Mouse (Mus musculus): ENCODE measurements at regions not wholly inside any gene's neighbourhood (a gene's known extent, or its start where the extent isn't known, plus 50 kb on each side); places are given as distances from the start of the nearest gene placed in this dataset.

GRCm38 (mm10) chr1:13424524-13424923 lies 2010.6 kb downstream of the A830018L16Rik start:
- DNase-seq: no peak

GRCm38 (mm10) chr1:13425601-13426327 lies 2011.9 kb downstream of the A830018L16Rik start:
- DNase-seq: no peak

GRCm38 (mm10) chr1:13426328-13427067 lies 2012.6 kb downstream of the A830018L16Rik start:
- DNase-seq: peak; percentile 72

- no peak for DNase-seq
These were observed 2013.1 kb downstream of the A830018L16Rik start for GRCm38 (mm10) chr1:13427068-13427434.

- no peak for DNase-seq
These were observed 2013.7 kb downstream of the A830018L16Rik start for GRCm38 (mm10) chr1:13427501-13428207.

- DNase-seq: no peak
These were observed 2024.0 kb downstream of the A830018L16Rik start for GRCm38 (mm10) chr1:13437747-13438394.

- no peak for DNase-seq
These were observed 2028.5 kb downstream of the A830018L16Rik start for GRCm38 (mm10) chr1:13442366-13442765.

GRCm38 (mm10) chr1:13454534-13454933 lies 2040.6 kb downstream of the A830018L16Rik start:
- DNase-seq: no peak

GRCm38 (mm10) chr1:13455572-13455971 lies 2041.7 kb downstream of the A830018L16Rik start:
- no peak for DNase-seq

- DNase-seq: no peak
These were observed 2050.4 kb downstream of the A830018L16Rik start for GRCm38 (mm10) chr1:13464311-13464710.

- DNase-seq: no peak
These were observed 2053.3 kb downstream of the A830018L16Rik start for GRCm38 (mm10) chr1:13467174-13467573.

GRCm38 (mm10) chr1:13467886-13468630 lies 2054.2 kb downstream of the A830018L16Rik start:
- DNase-seq: peak; percentile 12

- DNase-seq: no peak
These were observed 2081.0 kb downstream of the A830018L16Rik start for GRCm38 (mm10) chr1:13494727-13495404.

GRCm38 (mm10) chr1:13496386-13496785 lies 2082.5 kb downstream of the A830018L16Rik start:
- DNase-seq: no peak

- peak; percentile 58 for DNase-seq
These were observed 2086.6 kb downstream of the A830018L16Rik start for GRCm38 (mm10) chr1:13500456-13500855.

GRCm38 (mm10) chr1:13501938-13502337 lies 2088.0 kb downstream of the A830018L16Rik start:
- no peak for DNase-seq

GRCm38 (mm10) chr1:13513761-13514160 lies 2099.9 kb downstream of the A830018L16Rik start:
- no peak for DNase-seq
